Mouse (Mus musculus): ENCODE results near the gene Galnt18.

GRCm38 (mm10) chr7:111593680-111594079, 186.1 kb downstream of the Galnt18 start:
- TF ChIP-seq CTCF (IDR thresholded peaks at IDR 0.05; ENCODE audit: extremely low read depth, insufficient read length, insufficient replicate concordance, low read depth, low read length) (no peak), POLR2A (IDR thresholded peaks at IDR 0.05; ENCODE audit: low read depth, low read length) (no peak)

Measured in small intestine, adult 2 months (tissue).